Mouse (Mus musculus) CH12.LX (cell line): Measurements from ENCODE around the gene Khdc1a. TPM values are rescaled to one million over a fixed set of nuclear protein-coding genes. Genes with fewer than 3 reads are reported as not detected.

Experiments used
- DNase-seq: peaks from one replicate; pipeline ENCODE4 v3.0.0-alpha.2; 2013; ENCODE audit errors: extremely low read depth
- H3K27ac ChIP-seq: 2 replicates; pipeline ENCODE4 v1.5.1; 2012; ENCODE audit warnings: low read depth, mild to moderate bottlenecking, control low read depth, moderate library complexity; ENCODE audit not compliant: insufficient read depth
- H3K27me3 ChIP-seq: replicated peaks from 2 replicates; pipeline ENCODE3; 2012; ENCODE audit warnings: inconsistent platforms
- H3K36me3 ChIP-seq, 2 experiments: replicated peaks in 1 of 2; 2 replicates each; pipeline versions ENCODE3 to v1.6.1; 2012; ENCODE audit warnings: inconsistent platforms in 1 of 2, low read length in 1 of 2, mild to moderate bottlenecking in 1 of 2, mixed read lengths in 1 of 2, moderate library complexity in 1 of 2; ENCODE audit not compliant: control insufficient read depth in 1 of 2, insufficient read depth in 1 of 2
- H3K4me1 ChIP-seq, 2 experiments: 2 replicates each; pipeline ENCODE4 v1.6.1; 2012; ENCODE audit warnings: inconsistent platforms in 1 of 2, moderate library complexity in 1 of 2; ENCODE audit not compliant: insufficient read depth in 2 of 2, control insufficient read depth in 1 of 2
- H3K4me2 ChIP-seq: 2 replicates; pipeline ENCODE4 v1.6.1; 2012; ENCODE audit warnings: low read depth, mild to moderate bottlenecking, control low read depth; ENCODE audit not compliant: poor library complexity, insufficient read depth, severe bottlenecking
- H3K4me3 ChIP-seq, 3 experiments: fragments of 150-350 bp in 1 of 3; sonication (generic) in 1 of 3; replicated peaks in 1 of 3; 2 replicates each; pipeline versions ENCODE3 to v1.5.1; 2011 to 2012; ENCODE audit warnings: low read depth in 2 of 3, low read length in 2 of 3, mild to moderate bottlenecking in 2 of 3, moderate library complexity in 2 of 3, control low read depth in 1 of 3, improper control_type of control experiment in 1 of 3, inconsistent platforms in 1 of 3, mixed read lengths in 1 of 3; ENCODE audit not compliant: poor library complexity in 1 of 3
- H3K79me2 ChIP-seq: replicated peaks from 2 replicates; pipeline ENCODE4 v1.6.1; 2012; ENCODE audit warnings: mild to moderate bottlenecking, moderate library complexity; ENCODE audit not compliant: control insufficient read depth, poor library complexity, insufficient read depth, severe bottlenecking; ENCODE audit errors: extremely low read depth
- H3K9ac ChIP-seq: 2 replicates; pipeline ENCODE4 v1.6.1; 2012; ENCODE audit warnings: low read depth, mild to moderate bottlenecking, control low read depth, moderate library complexity; ENCODE audit not compliant: insufficient read depth
- H3K9me3 ChIP-seq: replicated peaks from 2 replicates; pipeline ENCODE3; 2012; ENCODE audit warnings: low read length, inconsistent platforms, mixed read lengths
- BHLHE40 ChIP-seq: IDR thresholded peaks from 2 replicates; pipeline ENCODE4 v1.6.1; 2011; ENCODE audit warnings: mild to moderate bottlenecking, low read depth, low read length, improper control_type of control experiment
- CHD1 ChIP-seq: IDR thresholded peaks from 2 replicates; pipeline ENCODE4 v1.6.1; 2012; ENCODE audit warnings: low read depth, low read length, improper control_type of control experiment, inconsistent platforms
- CHD2 ChIP-seq: IDR thresholded peaks from 2 replicates; pipeline ENCODE4 v1.6.1; 2011; ENCODE audit warnings: low read length, improper control_type of control experiment
- E2F4 ChIP-seq: IDR thresholded peaks from 2 replicates; pipeline ENCODE4 v1.6.1; 2011; ENCODE audit warnings: low read depth, low read length, improper control_type of control experiment; ENCODE audit not compliant: insufficient replicate concordance
- ELF1 ChIP-seq: IDR thresholded peaks from 2 replicates; pipeline ENCODE4 v1.6.1; 2014; ENCODE audit warnings: low read depth, mild to moderate bottlenecking, inconsistent platforms, low read length, improper control_type of control experiment
- ETS1 ChIP-seq: conservative IDR thresholded peaks from 2 replicates; pipeline ENCODE4 v1.6.1; 2012; ENCODE audit warnings: low read depth, mild to moderate bottlenecking, inconsistent platforms, low read length, improper control_type of control experiment, moderate library complexity
- GABPA ChIP-seq: IDR thresholded peaks from 2 replicates; pipeline ENCODE4 v1.6.1; 2012; ENCODE audit warnings: low read depth, low read length, improper control_type of control experiment, inconsistent platforms; ENCODE audit not compliant: insufficient replicate concordance
- JUN ChIP-seq: IDR thresholded peaks from 2 replicates; pipeline ENCODE4 v1.6.1; 2011; ENCODE audit warnings: low read depth, mild to moderate bottlenecking, low read length, improper control_type of control experiment, moderate library complexity; ENCODE audit not compliant: insufficient read depth
- JUND ChIP-seq: conservative IDR thresholded peaks from 2 replicates; pipeline ENCODE4 v1.6.1; 2011; ENCODE audit warnings: low read depth, low read length, improper control_type of control experiment
- KAT2A ChIP-seq: IDR thresholded peaks from 2 replicates; pipeline ENCODE4 v1.6.1; 2012; ENCODE audit warnings: low read length, improper control_type of control experiment, inconsistent platforms; ENCODE audit not compliant: insufficient replicate concordance
- MAX ChIP-seq: IDR thresholded peaks from 2 replicates; pipeline ENCODE4 v1.6.1; 2011; ENCODE audit warnings: low read length, improper control_type of control experiment
- MAZ ChIP-seq: IDR thresholded peaks from 2 replicates; pipeline ENCODE4 v1.6.1; 2012; ENCODE audit warnings: low read depth, mild to moderate bottlenecking, inconsistent platforms, low read length, improper control_type of control experiment, moderate library complexity
- MEF2A ChIP-seq: IDR thresholded peaks from 2 replicates; pipeline ENCODE4 v1.6.1; 2014; ENCODE audit warnings: low read depth, mild to moderate bottlenecking, inconsistent platforms, low read length, improper control_type of control experiment, borderline replicate concordance
- MYC ChIP-seq: IDR thresholded peaks from 2 replicates; pipeline ENCODE4 v1.6.1; 2011; ENCODE audit warnings: low read depth, mild to moderate bottlenecking, improper control_type of control experiment, low read length
- PAX5 ChIP-seq: IDR thresholded peaks from 2 replicates; pipeline ENCODE4 v1.6.1; 2012; ENCODE audit warnings: low read length, inconsistent platforms, mixed read lengths
- POLR2A ChIP-seq: IDR thresholded peaks from 2 replicates; pipeline ENCODE4 v1.6.1; 2011; ENCODE audit warnings: low read depth, mild to moderate bottlenecking, improper control_type of control experiment, low read length
- POLR2AphosphoS2 ChIP-seq: IDR thresholded peaks from 2 replicates; pipeline ENCODE4 v1.6.1; 2011; ENCODE audit warnings: low read depth, low read length, improper control_type of control experiment
- RAD21 ChIP-seq: IDR thresholded peaks from 2 replicates; pipeline ENCODE4 v1.6.1; 2011; ENCODE audit warnings: low read depth, mild to moderate bottlenecking, low read length, improper control_type of control experiment, moderate library complexity
- RCOR1 ChIP-seq: conservative IDR thresholded peaks from 2 replicates; pipeline ENCODE4 v1.6.1; 2012; ENCODE audit warnings: low read depth, mild to moderate bottlenecking, inconsistent platforms, low read length, improper control_type of control experiment
- SIN3A ChIP-seq: IDR thresholded peaks from 2 replicates; pipeline ENCODE4 v1.6.1; 2012; ENCODE audit warnings: low read length, improper control_type of control experiment, inconsistent platforms
- SMC3 ChIP-seq: IDR thresholded peaks from 2 replicates; pipeline ENCODE4 v1.6.1; 2011; ENCODE audit warnings: low read depth, low read length, improper control_type of control experiment
- TCF12 ChIP-seq: IDR thresholded peaks from 2 replicates; pipeline ENCODE4 v1.6.1; 2014; ENCODE audit warnings: low read depth, mild to moderate bottlenecking, inconsistent platforms, low read length, improper control_type of control experiment
- USF1 ChIP-seq: IDR thresholded peaks from 2 replicates; pipeline ENCODE4 v1.6.1; 2014; ENCODE audit warnings: low read depth, mild to moderate bottlenecking, inconsistent platforms, low read length, improper control_type of control experiment
- USF2 ChIP-seq: conservative IDR thresholded peaks from 2 replicates; pipeline ENCODE4 v1.6.1; 2011; ENCODE audit warnings: low read depth, low read length, improper control_type of control experiment
- ZC3H11A ChIP-seq: IDR thresholded peaks from 2 replicates; pipeline ENCODE4 v1.6.1; 2012; ENCODE audit warnings: low read depth, mild to moderate bottlenecking, inconsistent platforms, low read length, improper control_type of control experiment
- ZKSCAN1 ChIP-seq: IDR thresholded peaks from 2 replicates; pipeline ENCODE4 v1.6.1; 2012; ENCODE audit warnings: low read depth, inconsistent platforms, low read length, improper control_type of control experiment, borderline replicate concordance
- ZMIZ1 ChIP-seq: IDR thresholded peaks from 2 replicates; pipeline ENCODE4 v1.6.1; 2012; ENCODE audit warnings: low read depth, mild to moderate bottlenecking, inconsistent platforms, low read length, improper control_type of control experiment
- dilution Hi-C: fragments of 300-500 bp; cut with MboI; formaldehyde crosslinking; loops from 2 replicates; pipeline ENCODE4 v1.14.3; 2020; ENCODE audit warnings: low sequenced_read_pairs; ENCODE audit not compliant: extremely low pct_unique_long_range_greater_than_20kb, extremely low pct_ligation_motif_present
- in situ Hi-C: fragments of 300-500 bp; cut with MboI; formaldehyde crosslinking; loops from 3 replicates; pipeline ENCODE4 v1.14.3; 2019; ENCODE audit warnings: low sequenced_read_pairs, low pct_ligation_motif_present, low pct_unique_long_range_greater_than_20kb, mixed read lengths
- polyA plus RNA-seq: library from polyadenylated mRNA; unstranded; fragments of >175 nt; gene quantifications from 2 replicates; pipeline ENCODE4 v1.2.1, GENCODE M21; 2012; ENCODE audit warnings: low read depth; ENCODE audit not compliant: insufficient read length
- total RNA-seq, 2 experiments: library from RNA; depleted of rRNA; stranded (reverse); fragments of 300-350 nt in 1 of 2; fragments of >200 nt in 1 of 2; gene quantifications; 2 replicates each; pipeline ENCODE4 v1.2.3; 2012 to 2014

The Khdc1a gene
- total and polyA plus RNA-seq, 3 experiments, result not detected

DNA sequence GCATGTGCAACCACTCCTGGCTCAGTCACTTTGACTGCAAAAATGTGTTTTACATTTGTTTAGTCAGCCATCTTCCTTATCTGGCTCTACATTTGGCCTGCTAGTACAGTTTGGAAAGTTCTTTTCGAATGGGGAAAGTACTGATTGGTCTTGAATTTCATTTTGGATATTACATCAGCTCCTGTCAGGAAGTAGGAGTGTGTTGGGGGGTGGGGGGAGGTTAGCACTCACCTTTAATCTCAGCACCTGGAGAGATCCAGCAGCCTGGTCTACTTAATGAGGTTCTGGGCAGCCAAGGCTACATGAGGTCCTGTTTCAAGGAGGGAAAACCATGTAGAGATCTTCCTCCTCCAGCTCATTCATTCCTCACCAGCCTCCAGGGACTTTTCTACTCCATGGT is 33.8 kb downstream of the Khdc1a start, which contains the start of gene Khdc1b:
TSS of gene Khdc1b (plus strand) at position 301 of the 400 bp plus-strand sequence.
- in situ Hi-C loops (no loop called here), dilution Hi-C loops (no loop called here)
- Histone ChIP-seq H3K27ac (no peak within 1 kb of the TSS), H3K4me3 (no peak within 1 kb of the TSS), H3K79me2 (no peaks in the 10 kb centered on the region), H3K4me2 (no peak within 1 kb of the TSS), H3K9ac (no peak within 1 kb of the TSS), H3K27me3 (no peaks in the 10 kb centered on the region), H3K36me3 (no peaks in the 10 kb centered on the region), H3K4me1 (no peaks in the 10 kb centered on the region), H3K9me3 (no peaks in the 10 kb centered on the region)
- TF ChIP-seq JUND (no peak), GABPA (no peak), MYC (no peak), PAX5 (no peak), ELF1 (no peak), POLR2A (no peak), USF1 (no peak), MAZ (no peak), RAD21 (no peak), ETS1 (no peak), MEF2A (no peak), ZC3H11A (no peak), KAT2A (no peak), ZMIZ1 (no peak), SMC3 (no peak), RCOR1 (no peak), CHD2 (no peak)
- DNase-seq, result no peak

DNA sequence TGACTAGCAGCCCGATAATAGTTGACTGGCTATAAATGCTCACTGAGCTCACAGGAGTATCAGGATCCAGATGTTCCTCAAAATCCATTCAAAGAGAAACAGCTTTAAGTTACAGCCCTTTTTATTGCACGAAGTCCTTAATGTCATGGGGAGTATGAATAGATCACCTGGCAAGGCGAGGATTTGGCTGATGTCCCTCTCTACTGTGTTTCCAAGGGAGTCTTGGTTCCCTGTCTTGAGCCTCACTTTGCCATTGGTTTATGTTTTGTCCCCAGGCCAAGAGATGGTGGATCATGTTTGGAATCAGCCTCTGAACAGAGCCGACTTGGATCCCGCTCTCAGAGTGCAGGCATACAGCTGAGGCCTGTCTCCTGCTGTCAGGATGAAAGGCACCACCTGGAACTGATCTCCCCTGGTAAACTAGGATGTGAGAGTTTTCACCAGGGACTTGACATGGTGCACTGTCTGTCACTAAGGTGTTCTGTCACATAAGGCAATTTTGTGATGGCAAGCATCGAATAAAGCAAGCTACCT is 41.8 kb downstream of the Khdc1a start:
- Histone ChIP-seq H3K9ac (no peak overlapping the region), H3K4me3 (no peak overlapping the region), H3K27ac (no peak overlapping the region), H3K36me3 (no peaks in the 10 kb centered on the region), H3K27me3 (no peaks in the 10 kb centered on the region), H3K4me2 (no peak overlapping the region), H3K9me3 (no peaks in the 10 kb centered on the region), H3K4me1 (no peaks in the 10 kb centered on the region)
- in situ Hi-C loops (no loop called here), dilution Hi-C loops (no loop called here)
- no peak for TF ChIP-seq POLR2AphosphoS2
- TF ChIP-seq MYC, result no peak
- TF ChIP-seq USF1, result no peak
- TF ChIP-seq JUN, result no peak
- no peak for TF ChIP-seq TCF12
- no peak for TF ChIP-seq RCOR1
- no peak for TF ChIP-seq ZKSCAN1
- TF ChIP-seq BHLHE40, result no peak
- no peak for TF ChIP-seq POLR2A
- TF ChIP-seq USF2, result no peak
- TF ChIP-seq CHD2, result no peak
- TF ChIP-seq SIN3A, result no peak
- TF ChIP-seq GABPA, result no peak
- no peak for TF ChIP-seq ZMIZ1
- no peak for TF ChIP-seq RAD21
- TF ChIP-seq E2F4, result no peak
- TF ChIP-seq MAX, result no peak
- no peak for TF ChIP-seq ETS1
- no peak for TF ChIP-seq CHD1
- TF ChIP-seq, all 38 proteins: peak for 0
- H3K79me2 ChIP-seq, result no peaks in the 10 kb centered on the region
- no peak for DNase-seq
